ENCODE assay signal across 8 mouse cellular contexts in the genomic region with DNA sequence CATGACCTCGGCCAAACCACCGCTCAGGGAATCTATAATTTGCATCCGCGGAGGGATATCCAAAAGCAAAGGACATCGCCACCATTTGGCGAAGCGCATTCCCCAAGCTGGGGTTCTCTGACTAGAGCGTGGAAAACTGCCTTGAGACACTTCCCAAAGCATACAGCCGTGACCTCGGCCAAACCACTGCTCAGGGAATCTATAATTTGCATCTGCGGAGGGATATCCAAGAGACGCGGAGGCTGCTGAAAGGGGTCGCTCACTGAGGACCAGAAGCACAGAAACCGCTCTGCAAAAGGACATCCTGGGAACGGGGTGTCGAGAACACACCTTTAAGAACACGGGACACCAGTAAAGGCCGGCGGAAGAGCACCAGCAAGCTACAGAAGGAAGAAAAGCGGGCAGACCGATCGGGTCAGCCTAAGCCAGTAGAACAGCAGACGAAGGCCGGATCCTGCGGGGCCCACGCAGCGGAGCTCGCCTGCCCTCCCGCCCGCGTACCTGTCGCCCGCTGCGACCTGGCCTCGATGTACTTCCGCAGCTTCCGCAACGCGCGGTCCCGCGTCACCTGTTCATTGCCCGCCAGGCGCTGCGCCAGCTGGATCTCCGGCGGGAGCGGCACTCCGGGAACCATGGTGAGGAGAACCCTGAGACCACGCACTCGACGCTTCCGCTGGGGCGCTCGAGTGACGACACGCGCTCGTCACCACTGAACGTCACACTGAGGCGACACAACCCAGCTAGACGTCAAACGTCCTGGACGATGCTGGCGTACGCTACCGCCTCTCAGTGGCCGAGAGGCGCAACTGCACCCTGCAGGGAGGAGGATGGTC. TPM values are rescaled to one million over a fixed set of nuclear protein-coding genes. Genes with fewer than 3 reads are reported as not detected.
DNase-seq lines count a peak whose midpoint lies in the region; ATAC-seq lines count a peak whose summit lies in the region.

A gene (minus strand): TSS at position 725 of the 833 bp plus-strand sequence.

- peak; percentile 96 for ATAC-seq in forebrain, embryonic 14.5 days
- ATAC-seq in neural tube, embryonic 15.5 days (ENCODE audit: low FRiP score): peak; percentile 96

- H3K27me3 ChIP-seq in forebrain, embryonic 14.5 days (replicated peaks; ENCODE audit: control insufficient read depth, insufficient read depth, low read length): no peaks in the 10 kb centered on the region
- H3K27me3 ChIP-seq in neural tube, embryonic 15.5 days (replicated peaks): no peaks in the 10 kb centered on the region

- H3K9ac ChIP-seq in forebrain, embryonic 14.5 days (ENCODE audit: low read length): peak within 1 kb of the TSS; percentile 81
- peak within 1 kb of the TSS; percentile 80 for H3K9ac ChIP-seq in neural tube, embryonic 15.5 days (replicated peaks)

- intact Hi-C loops in heart, postnatal 14 days (cut with DNase I): no loop called here

- under 1% methylated on average over 70 of the region's 70 CpGs for WGBS in forebrain, embryonic 14.5 days
- under 1% methylated on average over 70 of the region's 70 CpGs for WGBS in neural tube, embryonic 15.5 days

- no peaks in the 10 kb centered on the region; the same call in 1 of the 2 replicates for H3K4me1 ChIP-seq in forebrain, embryonic 14.5 days (ENCODE audit: control insufficient read depth, insufficient read depth, low read length)
- H3K4me1 ChIP-seq in neural tube, embryonic 15.5 days: peaks cover 18% of the 10 kb centered on the region

- peaks cover 33% of the 10 kb centered on the region for H3K36me3 ChIP-seq in forebrain, embryonic 14.5 days (ENCODE audit: control insufficient read depth, insufficient read depth, low read length)
- peaks cover 31% of the 10 kb centered on the region for H3K36me3 ChIP-seq in neural tube, embryonic 15.5 days

- peak within 1 kb of the TSS; percentile 78 for H3K27ac ChIP-seq in forebrain, embryonic 14.5 days (ENCODE audit: low read depth, low read length)
- peak within 1 kb of the TSS; percentile 92 for H3K27ac ChIP-seq in neural tube, embryonic 15.5 days (replicated peaks)

- peak within 1 kb of the TSS; percentile 85 for H3K4me2 ChIP-seq in forebrain, embryonic 14.5 days (ENCODE audit: low read length)
- peak within 1 kb of the TSS; percentile 82 for H3K4me2 ChIP-seq in neural tube, embryonic 15.5 days

- H3K4me3 ChIP-seq in forebrain, embryonic 14.5 days (ENCODE audit: low read depth, low read length): peak within 1 kb of the TSS; percentile 97
- peak within 1 kb of the TSS; percentile 90 for H3K4me3 ChIP-seq in neural tube, embryonic 15.5 days (replicated peaks)

- no peaks in the 10 kb centered on the region for H3K9me3 ChIP-seq in forebrain, embryonic 14.5 days (replicated peaks; ENCODE audit: control insufficient read depth, low read length)
- H3K9me3 ChIP-seq in neural tube, embryonic 15.5 days (replicated peaks): no peaks in the 10 kb centered on the region

- DNase-seq in ES-CJ7 (ENCODE audit: low read depth, low spot score): peak; percentile 97
- DNase-seq in cerebellum, adult 11 months: peak; percentile 97
- peak; percentile 97 for DNase-seq in forebrain, embryonic 14.5 days (ENCODE audit: low spot score)
- peak; percentile 91 to 97 for DNase-seq in heart, postnatal 14 days
- peak; percentile 97 for DNase-seq in layer of hippocampus, adult 11-12 months (ENCODE audit: low spot score)
- DNase-seq in lung, adult 18-20 months: peak; percentile 92 to 93
- peak; percentile 94 for DNase-seq in testis, postnatal 14 days (ENCODE audit: low spot score)

RNA-seq across cellular contexts. Expression of the gene that starts here (rescaled TPM):
- polyA plus RNA-seq in forebrain, embryonic 14.5 days (2014; fragmentation: Nextera tagmentation; extraction: Ambion mirVana): 251 and 315 TPM in 2 replicates
- 100 to 1,000 TPM in 1 of 2 experiments, 10 to 100 TPM in 1; 100.0 to 104 TPM for total RNA-seq in heart, postnatal 14 days (2021)
- 413 and 414 TPM in 2 replicates for polyA plus RNA-seq in neural tube, embryonic 15.5 days (2015; fragmentation: Nextera tagmentation; extraction: Ambion mirVana)

Comparison
In these comparisons a context has a peak if more than half of its experiments do, and no peak if none do; other contexts are left out.
1. Peak in every context shown above with its lines: DNase-seq, ATAC-seq, H3K4me3 ChIP-seq and H3K27ac ChIP-seq.